Mouse (Mus musculus): ENCODE measurements around the gene Nav2. TPM values are rescaled to one million over a fixed set of nuclear protein-coding genes. Genes with fewer than 3 reads are reported as not detected.

The Nav2 gene
- total and polyA plus RNA-seq, 3 experiments: under 0.01 TPM; not detected in 2

- no peak overlapping the region for H3K4me2 ChIP-seq (ENCODE audit: insufficient read depth, low read depth, poor library complexity, severe bottlenecking)
Measured at GRCm38 (mm10) chr7:49375499-49375974, 467.0 kb downstream of the Nav2 start.

DNA sequence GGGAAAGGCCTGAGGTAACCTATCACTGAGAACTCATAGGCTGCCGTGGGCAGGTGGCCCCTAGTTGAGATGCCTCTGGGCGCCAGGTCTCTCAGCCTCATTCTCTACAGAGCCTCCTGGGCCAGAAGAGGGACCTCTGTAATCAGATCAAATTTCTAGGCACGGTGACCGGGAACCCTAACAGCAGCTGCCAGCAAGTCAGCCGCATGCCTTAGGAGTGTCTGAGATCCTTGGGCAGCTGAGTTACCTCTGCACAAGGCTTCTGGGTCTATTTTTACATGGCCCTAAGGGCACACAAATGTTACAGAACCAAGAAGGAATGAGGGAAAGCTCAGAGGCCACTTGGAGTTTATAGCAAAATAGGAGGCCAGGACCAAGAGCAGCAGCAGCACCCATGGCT is 470.1 kb downstream of the Nav2 start:
- no peaks in the 10 kb centered on the region for H3K79me2 ChIP-seq (replicated peaks; ENCODE audit: control insufficient read depth, extremely low read depth, insufficient read depth, poor library complexity, severe bottlenecking)
- H3K9ac ChIP-seq (ENCODE audit: insufficient read depth, low read depth): no peak overlapping the region
- H3K4me3 ChIP-seq (replicated peaks in 1 of 3; ENCODE audit: low read depth in 2 of 3, low read length in 2 of 3, poor library complexity in 1 of 3): no peak overlapping the region
- TF ChIP-seq POLR2A (IDR thresholded peaks at IDR 0.05; ENCODE audit: low read depth, low read length): no peak
- TF ChIP-seq JUND (conservative IDR thresholded peaks at IDR 0.05; ENCODE audit: low read depth, low read length): no peak
- TF ChIP-seq BHLHE40 (IDR thresholded peaks at IDR 0.05; ENCODE audit: low read depth, low read length): no peak
- no peak for TF ChIP-seq ETS1 (conservative IDR thresholded peaks at IDR 0.05; ENCODE audit: low read depth, low read length)
- no peak overlapping the region for H3K4me2 ChIP-seq (ENCODE audit: insufficient read depth, low read depth, poor library complexity, severe bottlenecking)
- peaks cover 59% of the 10 kb centered on the region for H3K27me3 ChIP-seq (replicated peaks)
- in situ Hi-C loops (cut with MboI; ENCODE audit: low pct_ligation_motif_present, low pct_unique_long_range_greater_than_20kb, low sequenced_read_pairs): no loop called here
- dilution Hi-C loops (cut with MboI; ENCODE audit: extremely low pct_ligation_motif_present, extremely low pct_unique_long_range_greater_than_20kb, low sequenced_read_pairs): no loop called here
- H3K36me3 ChIP-seq (replicated peaks in 1 of 2; ENCODE audit: control insufficient read depth in 1 of 2, insufficient read depth in 1 of 2, low read length in 1 of 2): no peaks in the 10 kb centered on the region
- DNase-seq (ENCODE audit: extremely low read depth): no peak
- H3K9me3 ChIP-seq (replicated peaks; ENCODE audit: low read length): no peaks in the 10 kb centered on the region
- H3K4me1 ChIP-seq (ENCODE audit: control insufficient read depth in 1 of 2, insufficient read depth in 2 of 2): no peaks in the 10 kb centered on the region
- no peak overlapping the region for H3K27ac ChIP-seq (ENCODE audit: insufficient read depth, low read depth)

More at GRCm38 (mm10) chr7:49375499-49375974, 467.0 kb downstream of the Nav2 start:
- in situ Hi-C loops (cut with MboI; ENCODE audit: low pct_ligation_motif_present, low pct_unique_long_range_greater_than_20kb, low sequenced_read_pairs) (no loop called here), dilution Hi-C loops (cut with MboI; ENCODE audit: extremely low pct_ligation_motif_present, extremely low pct_unique_long_range_greater_than_20kb, low sequenced_read_pairs) (no loop called here)
- no peak overlapping the region for H3K9ac ChIP-seq (ENCODE audit: insufficient read depth, low read depth)
- no peak overlapping the region for H3K27ac ChIP-seq (ENCODE audit: insufficient read depth, low read depth)
- no peaks in the 10 kb centered on the region for H3K79me2 ChIP-seq (replicated peaks; ENCODE audit: control insufficient read depth, extremely low read depth, insufficient read depth, poor library complexity, severe bottlenecking)
- no peaks in the 10 kb centered on the region for H3K4me1 ChIP-seq (ENCODE audit: control insufficient read depth in 1 of 2, insufficient read depth in 2 of 2)
- peaks cover 64% of the 10 kb centered on the region for H3K27me3 ChIP-seq (replicated peaks)
- H3K36me3 ChIP-seq (replicated peaks in 1 of 2; ENCODE audit: control insufficient read depth in 1 of 2, insufficient read depth in 1 of 2, low read length in 1 of 2): no peaks in the 10 kb centered on the region
- H3K4me3 ChIP-seq (replicated peaks in 1 of 3; ENCODE audit: low read depth in 2 of 3, low read length in 2 of 3, poor library complexity in 1 of 3): no peak overlapping the region
- no peak for TF ChIP-seq PAX5 (IDR thresholded peaks at IDR 0.05; ENCODE audit: low read length)
- no peak for TF ChIP-seq MEF2A (IDR thresholded peaks at IDR 0.05; ENCODE audit: borderline replicate concordance, low read depth, low read length)
- TF ChIP-seq ZKSCAN1 (IDR thresholded peaks at IDR 0.05; ENCODE audit: borderline replicate concordance, low read depth, low read length): no peak
- no peak for TF ChIP-seq MAZ (IDR thresholded peaks at IDR 0.05; ENCODE audit: low read depth, low read length)
- no peak for TF ChIP-seq CTCF (conservative IDR thresholded peaks at IDR 0.05 in 1 of 2, IDR thresholded peaks at IDR 0.05 in 1 of 2; ENCODE audit: low read depth in 2 of 2, low read length in 2 of 2)
- no peak for TF ChIP-seq E2F4 (IDR thresholded peaks at IDR 0.05; ENCODE audit: insufficient replicate concordance, low read depth, low read length)
- TF ChIP-seq HCFC1 (IDR thresholded peaks at IDR 0.05; ENCODE audit: low read depth, low read length): no peak
- no peak for TF ChIP-seq ZNF384 (IDR thresholded peaks at IDR 0.05; ENCODE audit: low read depth, low read length)
- TF ChIP-seq NRF1 (IDR thresholded peaks at IDR 0.05; ENCODE audit: low read depth, low read length): no peak
- no peak for DNase-seq (ENCODE audit: extremely low read depth)
- no peaks in the 10 kb centered on the region for H3K9me3 ChIP-seq (replicated peaks; ENCODE audit: low read length)

DNA sequence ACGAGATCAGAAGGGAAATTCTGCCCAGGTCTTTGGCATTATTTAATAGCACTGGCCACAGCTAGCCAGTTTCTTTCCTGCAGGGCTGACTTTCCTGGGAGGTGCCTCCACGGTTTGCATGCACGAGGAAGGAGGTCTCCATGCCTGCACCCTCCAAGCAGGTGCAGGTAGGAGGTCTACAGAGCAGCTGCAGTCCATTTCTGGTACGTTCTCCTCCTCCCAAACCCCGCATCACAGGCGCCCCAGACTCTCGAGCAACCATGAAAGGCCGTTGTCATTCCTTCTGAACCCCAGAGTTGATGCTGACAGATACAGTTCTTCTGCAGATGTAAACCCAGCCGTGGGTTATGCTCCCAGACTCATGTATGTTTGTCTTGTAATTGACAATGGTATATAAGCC is 472.4 kb downstream of the Nav2 start:
- in situ Hi-C loops (cut with MboI; ENCODE audit: low pct_ligation_motif_present, low pct_unique_long_range_greater_than_20kb, low sequenced_read_pairs): no loop called here
- no peak overlapping the region for H3K27ac ChIP-seq (ENCODE audit: insufficient read depth, low read depth)
- dilution Hi-C loops (cut with MboI; ENCODE audit: extremely low pct_ligation_motif_present, extremely low pct_unique_long_range_greater_than_20kb, low sequenced_read_pairs): no loop called here
- no peak overlapping the region for H3K9ac ChIP-seq (ENCODE audit: insufficient read depth, low read depth)
- no peak for DNase-seq (ENCODE audit: extremely low read depth)
- no peaks in the 10 kb centered on the region for H3K9me3 ChIP-seq (replicated peaks; ENCODE audit: low read length)
- H3K79me2 ChIP-seq (replicated peaks; ENCODE audit: control insufficient read depth, extremely low read depth, insufficient read depth, poor library complexity, severe bottlenecking): no peaks in the 10 kb centered on the region
- H3K36me3 ChIP-seq (replicated peaks in 1 of 2; ENCODE audit: control insufficient read depth in 1 of 2, insufficient read depth in 1 of 2, low read length in 1 of 2): no peaks in the 10 kb centered on the region
- no peak overlapping the region for H3K4me2 ChIP-seq (ENCODE audit: insufficient read depth, low read depth, poor library complexity, severe bottlenecking)
- TF ChIP-seq MEF2A (IDR thresholded peaks at IDR 0.05; ENCODE audit: borderline replicate concordance, low read depth, low read length) (no peak), IRF4 (IDR thresholded peaks at IDR 0.05; ENCODE audit: low read depth, low read length) (no peak)
- H3K4me3 ChIP-seq (replicated peaks in 1 of 3; ENCODE audit: low read depth in 2 of 3, low read length in 2 of 3, poor library complexity in 1 of 3): no peak overlapping the region
- H3K4me1 ChIP-seq (ENCODE audit: control insufficient read depth in 1 of 2, insufficient read depth in 2 of 2): no peaks in the 10 kb centered on the region
- H3K27me3 ChIP-seq (replicated peaks): peaks cover 42% of the 10 kb centered on the region
